ENCODE assay signal across 14 mouse cellular contexts in genomic region chr10:89531976-89532375, GRCm38 (mm10). TPM values are rescaled to one million over a fixed set of nuclear protein-coding genes. Genes with fewer than 3 reads are reported as not detected.
DNase-seq lines count a peak whose midpoint lies in the region; ATAC-seq and TF ChIP-seq lines count a peak whose summit lies in the region.
"Had no signal": no experiment of that assay in that cellular context is flagged by ENCODE, and none has a peak within 500 bp of the region (broad histone marks: within the 10 kb centered on the region; RNA-seq: fewer than 3 reads in every experiment).

No protein-coding gene starts in this region.

- no peak for TF ChIP-seq EP300 in lung, postnatal 0 days (IDR thresholded peaks at IDR 0.05)

- no peak for TF ChIP-seq POLR2A in small intestine, adult 2 months (IDR thresholded peaks at IDR 0.05; ENCODE audit: low read depth, low read length)

- H3K27ac ChIP-seq in heart, embryonic 13.5 days (replicated peaks): peak overlapping the region; percentile 68; the same call in 1 of the 2 replicates
- no peak overlapping the region for H3K27ac ChIP-seq in lung, postnatal 0 days (ENCODE audit: low read length)
- peak overlapping the region; percentile 21; the same call in 1 of the 2 replicates for H3K27ac ChIP-seq in small intestine, adult 2 months (ENCODE audit: insufficient read depth, low read depth, low read length)
- H3K27ac ChIP-seq: embryonic facial prominence, embryonic 10.5 days; limb, embryonic 13.5 days had no signal

- H3K27me3 ChIP-seq in heart, embryonic 13.5 days (replicated peaks): no peaks in the 10 kb centered on the region
- no peaks in the 10 kb centered on the region for H3K27me3 ChIP-seq in lung, postnatal 0 days (replicated peaks; ENCODE audit: insufficient read depth, low read length)
- H3K27me3 ChIP-seq in small intestine, adult 2 months (ENCODE audit: control insufficient read depth, insufficient read depth, low read length): no peaks in the 10 kb centered on the region
- H3K27me3 ChIP-seq: limb, embryonic 13.5 days had no signal

- peaks cover 54% of the 10 kb centered on the region for H3K4me1 ChIP-seq in heart, embryonic 13.5 days
- no peaks in the 10 kb centered on the region for H3K4me1 ChIP-seq in lung, postnatal 0 days (ENCODE audit: insufficient read depth, low read depth, low read length)
- H3K4me1 ChIP-seq in small intestine, adult 2 months (ENCODE audit: control insufficient read depth, insufficient read depth, insufficient read length, low read length): peaks cover 4% of the 10 kb centered on the region; the same call in 1 of the 2 replicates
- H3K4me1 ChIP-seq: embryonic facial prominence, embryonic 10.5 days; limb, embryonic 13.5 days had no signal

- TF ChIP-seq CTCF in lung, postnatal 0 days (IDR thresholded peaks at IDR 0.05): no peak
- no peak for TF ChIP-seq CTCF in small intestine, adult 2 months (IDR thresholded peaks at IDR 0.05; ENCODE audit: extremely low read depth, insufficient read length, insufficient replicate concordance, low read depth, low read length)

- no peaks in the 10 kb centered on the region for H3K36me3 ChIP-seq in heart, embryonic 13.5 days
- no peaks in the 10 kb centered on the region for H3K36me3 ChIP-seq in lung, postnatal 0 days (ENCODE audit: insufficient read depth, low read length)
- H3K36me3 ChIP-seq in small intestine, adult 2 months (ENCODE audit: control insufficient read depth, insufficient read depth, low read length): no peaks in the 10 kb centered on the region
- H3K36me3 ChIP-seq: embryonic facial prominence, embryonic 10.5 days; G1E; limb, embryonic 13.5 days had no signal

- no peaks in the 10 kb centered on the region for H3K9me3 ChIP-seq in heart, embryonic 13.5 days
- H3K9me3 ChIP-seq in lung, postnatal 0 days (ENCODE audit: low read length): no peaks in the 10 kb centered on the region
- H3K9me3 ChIP-seq: embryonic facial prominence, embryonic 10.5 days; G1E; limb, embryonic 13.5 days had no signal

- 74% methylated on average over 2 of the region's 2 CpGs for WGBS in heart, embryonic 13.5 days
- WGBS in lung, postnatal 0 days: 56% methylated on average over 2 of the region's 2 CpGs
- WGBS in small intestine, adult 2 months: 48% methylated on average over 2 of the region's 2 CpGs

- no peak overlapping the region for H3K4me3 ChIP-seq in heart, embryonic 13.5 days
- no peak overlapping the region for H3K4me3 ChIP-seq in lung, postnatal 0 days (ENCODE audit: low read depth, low read length)
- H3K4me3 ChIP-seq in small intestine, adult 2 months (ENCODE audit: low read depth, low read length): no peak overlapping the region
- H3K4me3 ChIP-seq: embryonic facial prominence, embryonic 10.5 days; limb, embryonic 13.5 days had no signal

- DNase-seq in adrenal gland, adult (ENCODE audit: inconsistent age in 2 of 2, low spot score in 1 of 2): peak; percentile 23 to 72
- no peak for DNase-seq in adrenal gland, adult 8-10 months
- no peak for DNase-seq in heart, adult 8-10 months (ENCODE audit: low spot score)
- peak; percentile 29 for DNase-seq in lung, postnatal 0 days (ENCODE audit: low spot score)
- no peak for DNase-seq in lung, postnatal 36 days
- no peak for DNase-seq in urinary bladder, postnatal 36 days (ENCODE audit: low spot score in 2 of 2)
- DNase-seq: cerebellum, adult 11-12 months had no signal

- ATAC-seq in heart, embryonic 13.5 days (ENCODE audit: extremely low read depth, insufficient number of reproducible peaks, low FRiP score, low TSS enrichment): no peak
- ATAC-seq in lung, postnatal 0 days: no peak
- ATAC-seq: inflammation-experienced regulatory T-cells, adult 6 months had no signal

- H3K9ac ChIP-seq in heart, embryonic 13.5 days: no peak overlapping the region
- no peak overlapping the region for H3K9ac ChIP-seq in lung, postnatal 0 days (replicated peaks; ENCODE audit: low read depth)
- H3K9ac ChIP-seq: limb, embryonic 13.5 days had no signal

- peak overlapping the region; percentile 43; the same call in 1 of the 2 replicates for H3K4me2 ChIP-seq in heart, embryonic 13.5 days
- no peak overlapping the region for H3K4me2 ChIP-seq in lung, postnatal 0 days (replicated peaks; ENCODE audit: low read depth, low read length)
- H3K4me2 ChIP-seq: limb, embryonic 13.5 days had no signal

RNA-seq across cellular contexts. Expression of gene Nr1h4, which starts 1.4 kb away (rescaled TPM):
- 10 to 100 TPM; 26.7 to 38.1 (median 32.2) TPM for total RNA-seq in adrenal gland, adult 8-10 months (2022)
- polyA plus RNA-seq in heart, embryonic 13.5 days (2015; fragmentation: Nextera tagmentation; extraction: Ambion mirVana): 1.2 TPM in 2 replicates
- under 1 TPM; 0.35 to 0.50 (median 0.41) TPM for total RNA-seq in heart, adult 8-10 months (2022)
- polyA plus RNA-seq in lung, postnatal 0 days (2015; fragmentation: Nextera tagmentation; extraction: Ambion mirVana): 0.07 TPM in 1 of 2 replicates, not detected in the other
- 8.2 and 10.2 TPM in 2 replicates for polyA plus RNA-seq in small intestine, adult 2 months (2012; rRNA removed)
- total RNA-seq: G1E; megakaryocyte-erythroid progenitor cell, adult 5-6 weeks had no signal
- polyA plus RNA-seq: embryonic facial prominence, embryonic 10.5 days; G1E; inflammation-experienced regulatory T-cells, adult 6 months; limb, embryonic 13.5 days had no signal

Comparison
In these comparisons a context has a peak if more than half of its experiments do, and no peak if none do; other contexts are left out.
1. DNase-seq: peak in adrenal gland, adult (2 of 2) and lung, postnatal 0 days (single experiment); none in adrenal gland, adult 8-10 months (single experiment), heart, adult 8-10 months (single experiment), lung, postnatal 36 days (single experiment) and urinary bladder, postnatal 36 days (0 of 2).